Mouse (Mus musculus): ENCODE data around the gene Psenen.
A peak's percentile ranks its signal among the peaks of the same experiment; 100 is the strongest.

Gene Psenen

GRCm38 (mm10) chr7:30553810-30554584 lies 9.4 kb downstream of the Psenen start:
- DNase-seq (ENCODE audit: low read depth, low spot score), result no peak

GRCm38 (mm10) chr7:30553021-30553589 lies 10.3 kb downstream of the Psenen start:
- DNase-seq (ENCODE audit: low read depth, low spot score), result no peak

GRCm38 (mm10) chr7:30552102-30553020 lies 11.1 kb downstream of the Psenen start, which contains the start of the genes Hspb6 and Proser3:
TSS of gene Hspb6 (plus strand) at chr7:30552178.
TSS of gene Proser3 (minus strand) at chr7:30552299.
- peak; percentile 100 for DNase-seq (ENCODE audit: low read depth, low spot score)

- DNase-seq (ENCODE audit: low read depth, low spot score), result peak; percentile 89
Measured at GRCm38 (mm10) chr7:30551445-30552101, 11.9 kb downstream of the Psenen start.

GRCm38 (mm10) chr7:30550603-30551002 lies 12.8 kb downstream of the Psenen start:
- no peak for DNase-seq (ENCODE audit: low read depth, low spot score)

GRCm38 (mm10) chr7:30549880-30550279 lies 13.5 kb downstream of the Psenen start:
- DNase-seq (ENCODE audit: low read depth, low spot score), result no peak

- DNase-seq (ENCODE audit: low read depth, low spot score), result no peak
Measured at GRCm38 (mm10) chr7:30544327-30544726, 19.1 kb downstream of the Psenen start.

- no peak for DNase-seq (ENCODE audit: low read depth, low spot score)
Measured at GRCm38 (mm10) chr7:30540572-30540971, 22.9 kb downstream of the Psenen start.

- DNase-seq (ENCODE audit: low read depth, low spot score), result peak; percentile 97
Measured at GRCm38 (mm10) chr7:30534633-30535577, 28.5 kb downstream of the Psenen start, which contains the start of gene Arhgap33. TSS of gene Arhgap33 (minus strand) at chr7:30535060.

GRCm38 (mm10) chr7:30533941-30534632 lies 29.3 kb downstream of the Psenen start:
- peak; percentile 16 for DNase-seq (ENCODE audit: low read depth, low spot score)

GRCm38 (mm10) chr7:30532931-30533330 lies 30.5 kb downstream of the Psenen start:
- DNase-seq (ENCODE audit: low read depth, low spot score), result no peak

GRCm38 (mm10) chr7:30531291-30531815 lies 32.1 kb downstream of the Psenen start:
- no peak for DNase-seq (ENCODE audit: low read depth, low spot score)

GRCm38 (mm10) chr7:30526981-30527380 lies 36.4 kb downstream of the Psenen start:
- DNase-seq (ENCODE audit: low read depth, low spot score), result no peak

- no peak for DNase-seq (ENCODE audit: low read depth, low spot score)
Measured at GRCm38 (mm10) chr7:30526399-30526798, 37.0 kb downstream of the Psenen start.

- peak; percentile 29 for DNase-seq (ENCODE audit: low read depth, low spot score)
Measured at GRCm38 (mm10) chr7:30525954-30526353, 37.5 kb downstream of the Psenen start.

GRCm38 (mm10) chr7:30524487-30524886 lies 38.9 kb downstream of the Psenen start:
- no peak for DNase-seq (ENCODE audit: low read depth, low spot score)

GRCm38 (mm10) chr7:30522871-30523270 lies 40.6 kb downstream of the Psenen start:
- DNase-seq (ENCODE audit: low read depth, low spot score), result no peak

- DNase-seq (ENCODE audit: low read depth, low spot score), result no peak
Measured at GRCm38 (mm10) chr7:30520856-30521255, 42.6 kb downstream of the Psenen start.

- no peak for DNase-seq (ENCODE audit: low read depth, low spot score)
Measured at GRCm38 (mm10) chr7:30520396-30520795, 43.0 kb downstream of the Psenen start.
